Mouse (Mus musculus) erythroid progenitor cell, adult 5-6 weeks (primary cell): ENCODE results near the gene Slc9a6. TPM values are rescaled to one million over a fixed set of nuclear protein-coding genes. Genes with fewer than 3 reads are reported as not detected.

ENCODE experiments used
- total RNA-seq, 2 experiments: library from RNA; stranded (forward) in 1 of 2; stranded (reverse) in 1 of 2; fragments of 150-400 nt in 1 of 2; fragments of 186-747, 209-891 nt in 1 of 2; gene quantifications; 2 replicates each; pipeline versions ENCODE4 v1.2.3 to v1.2.4; 2015 to 2017; ENCODE audit warnings: low replicate concordance in 2 of 2

Slc9a6 gene
- total RNA-seq, 2 experiments from 2014 or later = 4.2 to 5.3 TPM

Other genes with a start within 250 kb of the Slc9a6 start
- not detected in 2 replicates for gene Smim10l2a, start 235.2 kb upstream of the Slc9a6 start, total RNA-seq (2015; ENCODE audit: low replicate concordance)
- gene Smim10l2a, start 235.2 kb upstream of the Slc9a6 start, total RNA-seq (2017; ENCODE audit: low replicate concordance) = not detected in 2 replicates
- not detected in 2 replicates for gene Gm2174, start 161.8 kb upstream of the Slc9a6 start, total RNA-seq (2015; ENCODE audit: low replicate concordance)
- 2.3 and 23.6 TPM in 2 replicates for gene Gm2174, start 161.8 kb upstream of the Slc9a6 start, total RNA-seq (2017; ENCODE audit: low replicate concordance)
- gene Ints6l, start 154.9 kb upstream of the Slc9a6 start, total RNA-seq (2015; ENCODE audit: low replicate concordance) = 223 and 328 TPM in 2 replicates
- gene Ints6l, start 154.9 kb upstream of the Slc9a6 start, total RNA-seq (2017; ENCODE audit: low replicate concordance) = 124 and 128 TPM in 2 replicates
- not detected in 2 replicates for gene Gm10477, start 85.0 kb upstream of the Slc9a6 start, total RNA-seq (2015; ENCODE audit: low replicate concordance)
- not detected in 2 replicates for gene Gm10477, start 85.0 kb upstream of the Slc9a6 start, total RNA-seq (2017; ENCODE audit: low replicate concordance)
- not detected in 2 replicates for gene Gm648, start 60.2 kb upstream of the Slc9a6 start, total RNA-seq (2015; ENCODE audit: low replicate concordance)
- gene Gm648, start 60.2 kb upstream of the Slc9a6 start, total RNA-seq (2017; ENCODE audit: low replicate concordance) = not detected in 2 replicates
- gene Mmgt1, start 11.7 kb upstream of the Slc9a6 start, total RNA-seq (2015; ENCODE audit: low replicate concordance) = 8.4 and 11.9 TPM in 2 replicates
- 6.3 and 7.6 TPM in 2 replicates for gene Mmgt1, start 11.7 kb upstream of the Slc9a6 start, total RNA-seq (2017; ENCODE audit: low replicate concordance)
- gene Fhl1, start 122.0 kb downstream of the Slc9a6 start, total RNA-seq (2015; ENCODE audit: low replicate concordance) = 4.2 TPM in 1 of 2 replicates, not detected in the other
- gene Fhl1, start 122.0 kb downstream of the Slc9a6 start, total RNA-seq (2017; ENCODE audit: low replicate concordance) = 1.5 TPM in 1 of 2 replicates, not detected in the other
- 1.3 TPM in 1 of 2 replicates, not detected in the other for gene Map7d3, start 212.6 kb downstream of the Slc9a6 start, total RNA-seq (2015; ENCODE audit: low replicate concordance)
- 0.77 TPM in 1 of 2 replicates, not detected in the other for gene Map7d3, start 212.6 kb downstream of the Slc9a6 start, total RNA-seq (2017; ENCODE audit: low replicate concordance)